Mouse (Mus musculus): ENCODE measurements around the gene Cdt1.

Gene Cdt1

GRCm38 (mm10) chr8:122616181-122616905 lies 48.5 kb downstream of the Cdt1 start:
- no peak for DNase-seq

- DNase-seq, result peak; percentile 87 to 92
Measured at GRCm38 (mm10) chr8:122617947-122618546, 50.2 kb downstream of the Cdt1 start.

GRCm38 (mm10) chr8:122618660-122619378 lies 51.0 kb downstream of the Cdt1 start:
- DNase-seq, result no peak

GRCm38 (mm10) chr8:122620446-122620845 lies 52.6 kb downstream of the Cdt1 start:
- DNase-seq, result no peak

DNA sequence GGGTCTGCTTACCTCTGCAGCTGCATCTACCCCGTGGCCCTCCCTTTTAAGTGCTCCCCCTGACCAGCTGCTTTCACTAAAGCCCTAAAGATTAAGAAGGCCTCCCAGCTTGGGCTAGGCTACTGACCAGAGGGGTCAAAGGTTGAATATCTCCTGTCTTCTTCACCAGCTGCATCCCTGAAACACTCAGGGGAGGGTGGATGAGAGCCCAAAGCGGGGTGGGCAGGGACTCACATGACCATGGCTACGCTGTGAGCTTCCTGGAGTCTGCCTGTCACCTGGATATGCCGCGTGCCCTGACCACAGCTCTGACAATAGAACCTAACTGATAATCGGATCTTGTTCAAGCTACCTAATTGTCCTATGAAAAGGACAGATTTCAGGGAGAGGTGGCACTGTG lies 54.9 kb downstream of the Cdt1 start, which contains the start of gene Pabpn1l:
Pabpn1l (minus strand) TSS at position 13 of the 400 bp plus-strand sequence.
- peak in 1 of 2 experiments; percentile 58 for DNase-seq
